17 mouse cellular contexts compared by ENCODE assay signal in genomic region chr15:101239821-101240220, GRCm38 (mm10). TPM values are rescaled to one million over a fixed set of nuclear protein-coding genes. Genes with fewer than 3 reads are reported as not detected.
DNase-seq lines count a peak whose midpoint lies in the region; ATAC-seq and TF ChIP-seq lines count a peak whose summit lies in the region.
"Had no signal": no experiment of that assay in that cellular context is flagged by ENCODE, and none has a peak within 500 bp of the region (broad histone marks: within the 10 kb centered on the region; RNA-seq: fewer than 3 reads in every experiment).

No protein-coding gene starts in this region.

- TF ChIP-seq CTCF in stomach, postnatal 0 days (IDR thresholded peaks at IDR 0.05; ENCODE audit: low read depth), result no peak
- TF ChIP-seq CTCF in olfactory bulb, adult 2 months (IDR thresholded peaks at IDR 0.05; ENCODE audit: insufficient read depth, low read depth, low read length), result no peak

- no peak for ATAC-seq in forebrain, embryonic 11.5 days (replicated peaks; ENCODE audit: low FRiP score)
- ATAC-seq in heart, embryonic 15.5 days (replicated peaks; ENCODE audit: insufficient number of reproducible peaks, insufficient read depth, low FRiP score, low read depth), result no peak
- no peak for ATAC-seq in heart, embryonic 12.5 days (ENCODE audit: insufficient number of reproducible peaks, low FRiP score)
- ATAC-seq in stomach, embryonic 16.5 days (ENCODE audit: insufficient read depth, low FRiP score), result no peak
- no peak for ATAC-seq in stomach, postnatal 0 days (ENCODE audit: low FRiP score, low TSS enrichment)
- no peak for ATAC-seq in frontal cortex, adult (ENCODE audit: low TSS enrichment)

- H3K27ac ChIP-seq in forebrain, embryonic 11.5 days (ENCODE audit: low read depth, low read length), result no peak overlapping the region
- H3K27ac ChIP-seq in forebrain, embryonic 10.5 days, result no peak overlapping the region
- peak overlapping the region; percentile 98; the same call in 1 of the 2 replicates for H3K27ac ChIP-seq in heart, embryonic 15.5 days
- H3K27ac ChIP-seq in heart, embryonic 12.5 days (ENCODE audit: poor library complexity, severe bottlenecking), result no peak overlapping the region
- H3K27ac ChIP-seq in stomach, embryonic 16.5 days (ENCODE audit: low read length), result no peak overlapping the region
- no peak overlapping the region for H3K27ac ChIP-seq in stomach, postnatal 0 days (replicated peaks)
- H3K27ac ChIP-seq in olfactory bulb, adult 2 months (ENCODE audit: insufficient read depth, low read depth, low read length), result peak overlapping the region; percentile 77
- H3K27ac ChIP-seq: forebrain, embryonic 12.5 days; hindbrain, embryonic 13.5 days; limb, embryonic 15.5 days; liver, embryonic 14.5 days; neural tube, embryonic 12.5 days had no signal

- H3K9ac ChIP-seq in forebrain, embryonic 11.5 days (ENCODE audit: low read length), result no peak overlapping the region
- H3K9ac ChIP-seq in heart, embryonic 15.5 days, result no peak overlapping the region
- H3K9ac ChIP-seq in heart, embryonic 12.5 days, result no peak overlapping the region
- H3K9ac ChIP-seq in stomach, embryonic 16.5 days (ENCODE audit: low read length), result 0 out of 2 replicates have a peak overlapping the region, but pooled peaks have one; percentile 11
- H3K9ac ChIP-seq in stomach, postnatal 0 days (ENCODE audit: low read length), result no peak overlapping the region
- H3K9ac ChIP-seq: limb, embryonic 15.5 days; liver, embryonic 14.5 days had no signal

- DNase-seq in forebrain, embryonic 11.5 days (ENCODE audit: low spot score), result peak; percentile 48
- no peak for DNase-seq in forebrain, embryonic 10.5 days (ENCODE audit: extremely low spot score, low spot score)
- DNase-seq in stomach, postnatal 0 days (ENCODE audit: low spot score), result no peak
- DNase-seq: layer of hippocampus, adult 9-11 months had no signal

- WGBS in forebrain, embryonic 11.5 days, result 64% methylated on average over 8 of the region's 8 CpGs
- WGBS in forebrain, embryonic 10.5 days, result 65% methylated on average over 8 of the region's 8 CpGs
- 67% methylated on average over 8 of the region's 8 CpGs for WGBS in heart, embryonic 15.5 days
- WGBS in heart, embryonic 12.5 days, result 65% methylated on average over 8 of the region's 8 CpGs
- WGBS in stomach, embryonic 16.5 days, result 73% methylated on average over 8 of the region's 8 CpGs
- WGBS in stomach, postnatal 0 days, result 65% methylated on average over 8 of the region's 8 CpGs
- WGBS in olfactory bulb, adult 2 months, result 58% methylated on average over 8 of the region's 8 CpGs

- no peak overlapping the region for H3K4me2 ChIP-seq in forebrain, embryonic 11.5 days (ENCODE audit: low read depth, low read length, severe bottlenecking)
- H3K4me2 ChIP-seq in heart, embryonic 15.5 days, result no peak overlapping the region
- no peak overlapping the region for H3K4me2 ChIP-seq in heart, embryonic 12.5 days
- no peak overlapping the region for H3K4me2 ChIP-seq in stomach, embryonic 16.5 days (ENCODE audit: low read depth, low read length)
- H3K4me2 ChIP-seq in stomach, postnatal 0 days (replicated peaks; ENCODE audit: low read depth), result no peak overlapping the region

- H3K4me3 ChIP-seq in forebrain, embryonic 11.5 days (ENCODE audit: low read depth, low read length), result no peak overlapping the region
- H3K4me3 ChIP-seq in forebrain, embryonic 10.5 days, result no peak overlapping the region
- H3K4me3 ChIP-seq in heart, embryonic 15.5 days, result no peak overlapping the region
- no peak overlapping the region for H3K4me3 ChIP-seq in heart, embryonic 12.5 days
- H3K4me3 ChIP-seq in stomach, embryonic 16.5 days (replicated peaks; ENCODE audit: low read length), result no peak overlapping the region
- H3K4me3 ChIP-seq in stomach, postnatal 0 days (ENCODE audit: low read depth, low read length), result no peak overlapping the region
- H3K4me3 ChIP-seq in olfactory bulb, adult 2 months (ENCODE audit: insufficient read depth, low read depth, low read length), result no peak overlapping the region

- no peaks in the 10 kb centered on the region; the same call in 1 of the 2 replicates for H3K27me3 ChIP-seq in forebrain, embryonic 11.5 days (ENCODE audit: control insufficient read depth, insufficient read depth, low read length)
- peaks cover 42% of the 10 kb centered on the region for H3K27me3 ChIP-seq in forebrain, embryonic 10.5 days (ENCODE audit: poor library complexity, severe bottlenecking)
- H3K27me3 ChIP-seq in heart, embryonic 15.5 days, result no peaks in the 10 kb centered on the region
- H3K27me3 ChIP-seq in heart, embryonic 12.5 days (replicated peaks), result no peaks in the 10 kb centered on the region
- peaks cover 3% of the 10 kb centered on the region; the same call in 1 of the 2 replicates for H3K27me3 ChIP-seq in stomach, embryonic 16.5 days (ENCODE audit: control insufficient read depth, insufficient read depth, low read length)
- no peaks in the 10 kb centered on the region for H3K27me3 ChIP-seq in stomach, postnatal 0 days (ENCODE audit: control insufficient read depth, insufficient read depth, low read length)
- H3K27me3 ChIP-seq: limb, embryonic 15.5 days had no signal

- no peak for TF ChIP-seq EP300 in stomach, postnatal 0 days (optimal IDR thresholded peaks at IDR 0.05)

- no peak for TF ChIP-seq POLR2A in olfactory bulb, adult 2 months (IDR thresholded peaks at IDR 0.05; ENCODE audit: insufficient read depth, low read depth, low read length)

- H3K36me3 ChIP-seq in forebrain, embryonic 11.5 days (ENCODE audit: control insufficient read depth, insufficient read depth, low read length), result no peaks in the 10 kb centered on the region
- no peaks in the 10 kb centered on the region for H3K36me3 ChIP-seq in forebrain, embryonic 10.5 days (replicated peaks)
- H3K36me3 ChIP-seq in heart, embryonic 15.5 days, result no peaks in the 10 kb centered on the region
- no peaks in the 10 kb centered on the region for H3K36me3 ChIP-seq in heart, embryonic 12.5 days
- no peaks in the 10 kb centered on the region for H3K36me3 ChIP-seq in stomach, embryonic 16.5 days (ENCODE audit: control insufficient read depth, insufficient read depth, low read length)
- no peaks in the 10 kb centered on the region for H3K36me3 ChIP-seq in stomach, postnatal 0 days (ENCODE audit: control insufficient read depth, insufficient read depth, low read length)
- H3K36me3 ChIP-seq: forebrain, embryonic 12.5 days; G1E; heart, embryonic 10.5 days; hindbrain, embryonic 13.5 days; limb, embryonic 15.5 days; neural tube, embryonic 12.5 days had no signal

- H3K4me1 ChIP-seq in forebrain, embryonic 11.5 days (replicated peaks; ENCODE audit: control insufficient read depth, insufficient read depth, low read length), result peaks cover 6% of the 10 kb centered on the region; the same call in 1 of the 2 replicates
- peaks cover 48% of the 10 kb centered on the region for H3K4me1 ChIP-seq in forebrain, embryonic 10.5 days
- peaks cover 55% of the 10 kb centered on the region for H3K4me1 ChIP-seq in heart, embryonic 15.5 days (replicated peaks)
- peaks cover 42% of the 10 kb centered on the region for H3K4me1 ChIP-seq in heart, embryonic 12.5 days (replicated peaks)
- peaks cover 38% of the 10 kb centered on the region for H3K4me1 ChIP-seq in stomach, embryonic 16.5 days (ENCODE audit: control insufficient read depth, insufficient read depth, low read length)
- H3K4me1 ChIP-seq in stomach, postnatal 0 days (replicated peaks; ENCODE audit: control insufficient read depth, insufficient read depth), result peaks cover 2% of the 10 kb centered on the region
- peaks cover 44% of the 10 kb centered on the region for H3K4me1 ChIP-seq in olfactory bulb, adult 2 months (ENCODE audit: control insufficient read depth, insufficient read depth, low read length)

- no peaks in the 10 kb centered on the region for H3K9me3 ChIP-seq in forebrain, embryonic 11.5 days (ENCODE audit: control insufficient read depth, low read length)
- H3K9me3 ChIP-seq in forebrain, embryonic 10.5 days, result no peaks in the 10 kb centered on the region
- no peaks in the 10 kb centered on the region for H3K9me3 ChIP-seq in heart, embryonic 15.5 days (replicated peaks)
- no peaks in the 10 kb centered on the region for H3K9me3 ChIP-seq in heart, embryonic 12.5 days (replicated peaks)
- no peaks in the 10 kb centered on the region for H3K9me3 ChIP-seq in stomach, embryonic 16.5 days (replicated peaks; ENCODE audit: control insufficient read depth, low read length)
- no peaks in the 10 kb centered on the region for H3K9me3 ChIP-seq in stomach, postnatal 0 days (ENCODE audit: control insufficient read depth, low read length)
- H3K9me3 ChIP-seq: forebrain, embryonic 12.5 days; heart, embryonic 10.5 days; hindbrain, embryonic 13.5 days; limb, embryonic 15.5 days; megakaryocyte, embryonic 14.5 days; neural tube, embryonic 12.5 days had no signal

RNA-seq across cellular contexts. Expression of gene Nr4a1, which starts 14.2 kb away (rescaled TPM):
- 2.6 and 2.7 TPM in 2 replicates for polyA plus RNA-seq in forebrain, embryonic 11.5 days (2014; fragmentation: Nextera tagmentation; extraction: Ambion mirVana)
- 3.7 and 5.2 TPM in 2 replicates for polyA plus RNA-seq in forebrain, embryonic 10.5 days (2016; fragmentation: Nextera tagmentation; extraction: Ambion mirVana)
- polyA plus RNA-seq in heart, embryonic 15.5 days (2015; fragmentation: Nextera tagmentation; extraction: Ambion mirVana), result 10.6 and 12.5 TPM in 2 replicates
- 14.4 and 17.4 TPM in 2 replicates for polyA plus RNA-seq in heart, embryonic 12.5 days (2016; fragmentation: Nextera tagmentation; extraction: Ambion mirVana)
- 12.9 and 13.3 TPM in 2 replicates for polyA plus RNA-seq in stomach, embryonic 16.5 days (2015; fragmentation: Nextera tagmentation; extraction: Ambion mirVana)
- 9.4 and 17.1 TPM in 2 replicates for polyA plus RNA-seq in stomach, postnatal 0 days (2015; fragmentation: Nextera tagmentation; extraction: Ambion mirVana)
- polyA plus RNA-seq in olfactory bulb, adult 2 months (2012; ENCODE audit: insufficient read depth, insufficient read length, low replicate concordance, missing spikeins), result not detected in 2 replicates

RNA-seq across cellular contexts. Expression of gene Grasp, which starts 15.8 kb away (rescaled TPM):
- 4.6 and 5.6 TPM in 2 replicates for polyA plus RNA-seq in forebrain, embryonic 11.5 days (2014; fragmentation: Nextera tagmentation; extraction: Ambion mirVana)
- 2.6 and 4.1 TPM in 2 replicates for polyA plus RNA-seq in forebrain, embryonic 10.5 days (2016; fragmentation: Nextera tagmentation; extraction: Ambion mirVana)
- polyA plus RNA-seq in heart, embryonic 15.5 days (2015; fragmentation: Nextera tagmentation; extraction: Ambion mirVana), result 3.3 and 5.0 TPM in 2 replicates
- 6.6 and 7.3 TPM in 2 replicates for polyA plus RNA-seq in heart, embryonic 12.5 days (2016; fragmentation: Nextera tagmentation; extraction: Ambion mirVana)
- 2.1 and 2.7 TPM in 2 replicates for polyA plus RNA-seq in stomach, embryonic 16.5 days (2015; fragmentation: Nextera tagmentation; extraction: Ambion mirVana)
- 2.0 TPM in 2 replicates for polyA plus RNA-seq in stomach, postnatal 0 days (2015; fragmentation: Nextera tagmentation; extraction: Ambion mirVana)
- polyA plus RNA-seq in olfactory bulb, adult 2 months (2012; ENCODE audit: insufficient read depth, insufficient read length, low replicate concordance, missing spikeins), result not detected in 2 replicates

RNA-seq across cellular contexts. Expression of gene Atg101, which starts 44.3 kb away (rescaled TPM):
- polyA plus RNA-seq in forebrain, embryonic 11.5 days (2014; fragmentation: Nextera tagmentation; extraction: Ambion mirVana), result 62.1 and 65.7 TPM in 2 replicates
- 77.2 and 77.8 TPM in 2 replicates for polyA plus RNA-seq in forebrain, embryonic 10.5 days (2016; fragmentation: Nextera tagmentation; extraction: Ambion mirVana)
- 52.0 and 59.9 TPM in 2 replicates for polyA plus RNA-seq in heart, embryonic 15.5 days (2015; fragmentation: Nextera tagmentation; extraction: Ambion mirVana)
- 46.6 and 49.7 TPM in 2 replicates for polyA plus RNA-seq in heart, embryonic 12.5 days (2016; fragmentation: Nextera tagmentation; extraction: Ambion mirVana)
- 66.9 and 67.0 TPM in 2 replicates for polyA plus RNA-seq in stomach, embryonic 16.5 days (2015; fragmentation: Nextera tagmentation; extraction: Ambion mirVana)
- 49.3 and 50.4 TPM in 2 replicates for polyA plus RNA-seq in stomach, postnatal 0 days (2015; fragmentation: Nextera tagmentation; extraction: Ambion mirVana)
- not detected in 2 replicates for polyA plus RNA-seq in olfactory bulb, adult 2 months (2012; ENCODE audit: insufficient read depth, insufficient read length, low replicate concordance, missing spikeins)

RNA-seq across cellular contexts. Expression of gene 6030408B16Rik, which starts 53.2 kb away (rescaled TPM):
- 0.21 and 0.71 TPM in 2 replicates for polyA plus RNA-seq in forebrain, embryonic 11.5 days (2014; fragmentation: Nextera tagmentation; extraction: Ambion mirVana)
- polyA plus RNA-seq in forebrain, embryonic 10.5 days (2016; fragmentation: Nextera tagmentation; extraction: Ambion mirVana), result 0.07 and 0.27 TPM in 2 replicates
- polyA plus RNA-seq in heart, embryonic 15.5 days (2015; fragmentation: Nextera tagmentation; extraction: Ambion mirVana), result 3.1 and 4.8 TPM in 2 replicates
- 0.73 and 0.83 TPM in 2 replicates for polyA plus RNA-seq in heart, embryonic 12.5 days (2016; fragmentation: Nextera tagmentation; extraction: Ambion mirVana)
- polyA plus RNA-seq in stomach, embryonic 16.5 days (2015; fragmentation: Nextera tagmentation; extraction: Ambion mirVana), result 9.4 and 9.5 TPM in 2 replicates
- 2.4 TPM in 2 replicates for polyA plus RNA-seq in stomach, postnatal 0 days (2015; fragmentation: Nextera tagmentation; extraction: Ambion mirVana)
- not detected in 2 replicates for polyA plus RNA-seq in olfactory bulb, adult 2 months (2012; ENCODE audit: insufficient read depth, insufficient read length, low replicate concordance, missing spikeins)
- polyA plus RNA-seq: G1E had no signal

Comparison
In these comparisons a context has a peak if more than half of its experiments do, and no peak if none do; other contexts are left out.
1. H3K27ac ChIP-seq: peak in heart, embryonic 15.5 days (single experiment) and olfactory bulb, adult 2 months (single experiment); none in forebrain, embryonic 11.5 days (single experiment), forebrain, embryonic 10.5 days (single experiment), heart, embryonic 12.5 days (single experiment), stomach, embryonic 16.5 days (single experiment) and stomach, postnatal 0 days (single experiment).
2. RNA of gene Atg101, which starts 44.3 kb away (polyA plus RNA-seq): 77.2 to 77.8 TPM in forebrain, embryonic 10.5 days, 66.9 to 67.0 TPM in stomach, embryonic 16.5 days, 62.1 to 65.7 TPM in forebrain, embryonic 11.5 days, 52.0 to 59.9 TPM in heart, embryonic 15.5 days, 46.6 to 49.7 TPM in heart, embryonic 12.5 days and 49.3 to 50.4 TPM in stomach, postnatal 0 days; not detected in olfactory bulb, adult 2 months; every median in the first group is over 10 times any median in the second.